Mouse (Mus musculus) ZHBTc4 (cell line): ENCODE data around the gene Rpl28.

Experiments
- DNase-seq: peaks from one replicate; pipeline ENCODE4 v3.0.0-alpha.2; 2011; ENCODE audit warnings: low read depth, low spot score

Gene Rpl28

GRCm38 (mm10) chr7:4792278-4793212 is at the start of gene Rpl28:
Gene Rpl28, plus strand, starts transcription at chr7:4792874.
- peak; percentile 98 for DNase-seq

DNA sequence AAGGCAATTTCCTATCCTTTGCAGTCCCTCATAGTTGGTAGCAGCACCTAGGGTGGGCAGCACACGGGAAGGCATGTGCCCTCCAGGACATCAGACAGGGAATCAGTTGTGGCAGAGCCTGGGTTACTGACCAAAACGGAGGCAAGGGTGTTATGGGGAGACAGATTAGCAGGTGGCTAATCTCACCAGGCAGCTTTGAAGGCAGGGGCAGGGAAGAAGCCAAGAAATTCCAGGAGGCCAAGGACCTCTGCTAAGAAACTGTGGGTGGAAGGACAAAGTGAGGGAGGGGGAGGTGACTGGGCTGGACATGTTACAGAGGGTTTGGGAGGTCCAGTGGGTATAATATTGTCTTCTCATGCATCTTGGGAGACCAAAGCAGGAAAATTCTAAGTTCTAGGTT is 49.3 kb upstream of the Rpl28 start:
- DNase-seq: no peak

DNA sequence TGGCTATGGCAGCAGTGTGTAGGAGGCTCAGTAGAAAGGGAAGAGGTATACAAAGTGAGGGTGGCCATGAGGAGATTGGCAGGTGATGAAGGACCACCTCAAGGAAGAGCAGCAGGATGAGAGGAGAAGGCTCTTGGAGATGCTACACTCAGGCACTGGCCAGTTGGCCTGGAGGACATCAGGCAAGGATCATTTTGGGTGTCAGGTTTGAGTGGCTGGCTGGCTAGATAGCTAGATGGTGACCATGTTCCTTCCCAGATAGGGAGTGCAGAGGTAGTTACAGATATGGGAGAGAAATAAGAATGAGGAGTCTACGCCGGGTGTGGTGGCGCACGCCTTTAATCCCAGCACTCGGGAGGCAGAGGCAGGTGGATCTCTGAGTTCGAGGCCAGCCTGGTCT is 47.8 kb upstream of the Rpl28 start:
- no peak for DNase-seq

- no peak for DNase-seq
Measured at GRCm38 (mm10) chr7:4746326-4746980, 46.2 kb upstream of the Rpl28 start.

GRCm38 (mm10) chr7:4747156-4747899 is 45.3 kb upstream of the Rpl28 start:
- no peak for DNase-seq

- DNase-seq: peak; percentile 70
Measured at GRCm38 (mm10) chr7:4748321-4748720, 44.4 kb upstream of the Rpl28 start.

DNA sequence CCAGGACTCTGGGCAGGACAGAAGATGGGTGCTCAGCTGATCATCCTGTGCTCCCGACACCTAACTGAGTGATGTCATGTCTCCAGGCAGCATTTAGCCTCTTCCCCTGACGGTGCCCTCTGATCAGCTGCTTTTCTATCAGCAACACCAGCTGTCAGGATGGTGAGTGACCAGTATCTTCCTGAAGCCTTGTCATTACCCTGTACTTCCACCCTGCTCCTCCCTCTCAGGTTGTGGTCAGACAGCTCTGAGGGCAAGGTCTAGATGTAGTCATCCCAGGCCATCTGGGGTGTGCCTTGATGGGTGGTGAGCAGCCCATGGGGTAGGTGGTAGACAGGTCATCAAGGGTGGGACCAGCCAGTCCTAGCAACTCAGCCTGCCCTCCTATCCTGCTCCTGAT is 43.5 kb upstream of the Rpl28 start:
- no peak for DNase-seq

DNA sequence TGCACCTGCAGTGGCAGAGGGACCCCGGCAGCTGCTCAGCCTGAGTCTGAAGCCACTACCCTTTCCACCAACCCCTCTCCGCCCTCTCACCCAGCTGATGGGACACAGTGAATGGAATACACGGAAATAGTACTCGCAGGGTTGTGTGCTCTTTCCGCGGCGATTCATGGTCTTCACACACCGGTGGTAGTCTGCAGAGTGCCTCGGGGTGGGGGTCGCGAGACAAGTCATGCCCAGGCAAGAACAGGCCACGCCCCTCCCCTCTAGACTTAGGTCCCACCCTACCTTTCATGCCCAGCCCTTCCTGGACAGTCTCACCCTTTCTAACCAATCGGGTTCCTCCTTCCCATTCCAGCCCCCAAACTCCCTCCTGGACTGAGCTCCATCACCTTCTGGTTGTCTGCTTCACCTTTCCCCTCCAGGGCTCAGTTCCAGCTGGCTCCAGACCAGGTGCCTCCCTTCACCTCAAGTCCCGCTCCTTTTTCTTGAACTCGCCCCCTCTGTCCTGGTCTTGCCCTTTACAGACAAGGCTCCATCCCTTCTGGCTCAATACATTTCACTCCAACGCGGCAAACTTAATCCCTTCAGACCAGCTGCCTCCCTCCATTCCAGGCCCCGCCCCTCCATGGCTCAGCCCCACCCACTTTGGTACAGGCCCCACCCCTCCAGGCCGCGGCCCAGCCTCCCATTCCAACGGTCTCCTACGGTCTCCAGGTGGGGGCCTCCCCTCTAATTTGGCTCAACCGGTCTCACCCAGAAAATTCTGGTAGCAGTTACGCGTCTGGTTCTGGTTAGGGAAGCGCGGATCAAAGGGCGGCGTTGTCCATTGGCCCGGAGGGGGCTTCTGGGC is 40.5 kb upstream of the Rpl28 start:
- DNase-seq: peak; percentile 98

DNA sequence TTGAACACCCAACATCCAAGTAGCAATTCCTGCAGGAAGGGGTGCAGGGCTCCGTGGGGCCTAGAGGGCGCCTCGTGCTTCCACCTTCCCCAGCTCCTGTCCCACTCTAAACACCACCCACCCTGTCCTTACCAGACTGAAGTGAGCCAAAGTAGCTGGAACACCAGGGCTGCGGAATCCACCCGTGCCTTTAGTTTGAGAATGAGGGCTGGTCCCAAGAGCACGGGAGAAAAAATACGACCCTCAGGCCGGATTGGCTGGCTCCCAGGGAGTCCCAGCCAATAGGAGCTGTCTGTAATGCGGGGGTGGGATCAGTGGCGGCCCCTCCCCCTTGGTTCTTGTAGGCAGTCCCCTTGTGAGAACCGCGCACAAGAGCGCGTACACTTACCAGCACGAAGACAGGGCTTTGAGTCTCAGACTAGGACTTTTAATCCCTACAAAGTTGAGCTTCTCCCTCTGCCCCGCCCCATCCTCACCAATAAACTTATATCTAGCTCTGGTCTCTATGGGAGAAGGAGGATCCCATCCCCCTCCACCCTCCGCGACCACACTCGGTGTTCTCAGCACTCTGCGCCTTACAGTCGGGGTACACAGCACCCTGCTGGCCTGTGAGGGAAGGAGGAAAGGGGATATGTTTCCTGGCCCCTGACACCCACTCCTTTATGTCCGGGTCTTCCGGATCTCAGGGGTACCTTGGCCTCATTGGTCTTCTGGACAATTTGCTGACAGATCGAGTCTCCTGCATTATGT is 39.7 kb upstream of the Rpl28 start, which contains the start of gene Cox6b2:
TSS of gene Cox6b2 (minus strand) at position 274 of the 750 bp plus-strand sequence.
- DNase-seq: peak; percentile 99

- DNase-seq: no peak
Measured at GRCm38 (mm10) chr7:4759670-4760069, 33.0 kb upstream of the Rpl28 start.

DNA sequence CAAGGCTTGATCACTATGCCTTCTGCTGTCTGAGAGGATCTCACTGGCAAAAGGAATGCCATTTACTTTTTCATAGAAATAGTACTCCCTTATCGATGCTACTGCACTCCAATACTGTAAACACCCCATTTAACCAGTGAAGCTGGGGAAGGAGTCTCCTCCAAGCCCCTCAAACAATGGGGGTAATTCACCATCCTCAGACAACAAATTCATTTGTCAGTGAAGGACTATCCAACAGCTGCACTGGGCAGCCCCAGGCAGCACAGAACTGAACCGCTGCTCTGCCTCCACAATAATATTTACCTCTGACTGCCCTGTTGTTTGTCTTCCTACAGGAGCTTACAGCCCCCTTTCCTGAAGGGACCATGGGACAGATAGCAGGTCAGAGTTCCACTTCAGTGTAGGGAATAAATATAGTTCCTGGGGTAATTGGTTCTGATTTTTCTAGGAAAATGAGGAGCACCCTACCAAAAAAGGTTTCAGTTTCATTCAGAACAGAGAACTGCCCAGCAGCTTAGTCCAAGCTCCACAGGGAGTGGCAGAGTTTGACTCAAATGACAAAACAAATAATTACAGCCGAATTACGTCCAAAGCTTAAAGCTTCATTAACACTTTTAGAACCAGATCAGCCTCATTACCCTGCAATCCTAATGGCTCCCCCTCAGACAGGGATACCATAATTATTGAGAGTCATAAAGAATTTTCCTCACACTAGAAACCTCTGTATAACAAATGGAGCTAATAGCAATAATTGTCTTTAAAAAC is 27.5 kb upstream of the Rpl28 start:
- DNase-seq: no peak

- no peak for DNase-seq
Measured at GRCm38 (mm10) chr7:4771202-4771601, 21.5 kb upstream of the Rpl28 start, which contains the start of gene Fam71e2. Gene Fam71e2, minus strand, starts transcription at chr7:4771302.

DNA sequence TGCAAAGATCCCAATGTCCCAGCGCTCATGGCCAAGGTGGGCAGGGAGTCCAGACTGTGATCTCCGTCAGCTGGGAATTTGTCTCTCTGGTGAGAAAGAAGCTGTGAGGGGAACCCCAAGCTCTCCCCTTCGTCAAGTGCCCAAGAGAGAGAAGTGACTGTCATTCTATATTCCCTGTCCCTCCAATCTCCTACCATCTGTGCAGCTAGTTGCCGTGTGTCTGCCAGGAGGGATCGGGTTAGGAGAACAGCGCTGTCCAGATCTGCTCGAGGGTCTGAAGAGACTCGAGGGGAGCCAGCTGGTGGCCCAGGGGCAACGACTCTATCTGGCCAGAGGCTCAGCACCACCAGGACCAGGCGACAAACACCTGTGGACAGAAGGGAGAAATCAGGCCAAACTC is 16.5 kb upstream of the Rpl28 start:
- DNase-seq: no peak

- peak; percentile 91 for DNase-seq
Measured at GRCm38 (mm10) chr7:4776861-4777830, 15.5 kb upstream of the Rpl28 start.

DNA sequence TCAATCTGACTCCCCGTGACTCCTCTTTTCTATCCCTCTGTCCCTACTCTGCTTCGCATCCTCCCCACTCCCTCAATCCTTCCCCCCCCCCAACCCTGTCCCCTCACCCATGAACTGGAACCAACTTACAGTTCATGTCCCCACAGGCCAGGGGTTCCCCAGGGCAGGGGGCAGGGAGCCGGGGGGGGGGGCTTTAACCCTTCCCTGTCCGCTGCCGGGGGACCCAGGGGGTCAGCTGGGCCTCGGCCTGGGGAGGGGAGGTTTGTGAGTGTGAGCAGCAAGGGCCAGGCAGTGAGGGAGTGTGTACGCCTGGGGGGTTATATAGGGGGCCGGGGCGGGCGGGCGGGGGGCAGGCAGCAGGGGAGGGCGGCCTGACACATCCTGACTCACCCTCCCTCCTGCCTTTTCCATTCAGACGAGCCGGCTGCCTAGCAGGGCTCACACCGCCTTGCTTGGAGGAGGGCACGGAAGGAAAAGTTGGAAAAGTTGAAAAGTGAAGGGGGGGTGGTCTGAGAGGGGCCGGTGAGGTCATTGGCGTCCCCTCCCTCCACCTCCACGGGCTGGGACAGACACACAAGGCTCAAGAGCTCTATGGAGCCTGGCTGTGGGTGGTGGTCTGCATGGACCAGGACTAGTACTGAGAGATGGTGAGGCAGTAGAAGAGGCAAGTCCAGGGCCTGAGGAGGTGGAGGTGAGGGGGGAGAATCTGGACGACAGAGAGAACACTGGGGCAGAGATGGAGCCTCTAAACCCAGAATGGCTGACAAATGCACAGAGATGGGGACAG is 14.6 kb upstream of the Rpl28 start:
- DNase-seq: no peak

- DNase-seq: no peak
Measured at GRCm38 (mm10) chr7:4779921-4780320, 12.8 kb upstream of the Rpl28 start.

DNA sequence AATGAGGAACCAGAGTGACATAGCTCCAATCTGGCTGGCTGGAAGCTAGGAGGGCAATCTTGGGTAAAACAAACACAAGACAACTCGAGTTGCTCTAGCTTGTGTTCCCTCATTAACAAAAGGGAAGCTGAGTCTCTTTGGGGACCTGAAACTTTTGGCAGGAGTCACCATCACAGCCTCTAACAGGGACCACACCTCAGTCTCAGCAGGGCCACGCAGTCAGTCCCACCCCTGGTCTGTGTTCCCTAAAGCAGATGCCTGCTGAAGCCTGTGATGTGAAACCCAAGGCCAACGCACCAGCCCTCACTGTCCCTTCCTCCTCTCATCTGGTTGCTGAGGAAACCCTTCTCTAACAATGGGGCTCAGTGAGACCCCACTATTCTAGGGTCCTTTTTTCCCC is 10.5 kb upstream of the Rpl28 start:
- DNase-seq: no peak

DNA sequence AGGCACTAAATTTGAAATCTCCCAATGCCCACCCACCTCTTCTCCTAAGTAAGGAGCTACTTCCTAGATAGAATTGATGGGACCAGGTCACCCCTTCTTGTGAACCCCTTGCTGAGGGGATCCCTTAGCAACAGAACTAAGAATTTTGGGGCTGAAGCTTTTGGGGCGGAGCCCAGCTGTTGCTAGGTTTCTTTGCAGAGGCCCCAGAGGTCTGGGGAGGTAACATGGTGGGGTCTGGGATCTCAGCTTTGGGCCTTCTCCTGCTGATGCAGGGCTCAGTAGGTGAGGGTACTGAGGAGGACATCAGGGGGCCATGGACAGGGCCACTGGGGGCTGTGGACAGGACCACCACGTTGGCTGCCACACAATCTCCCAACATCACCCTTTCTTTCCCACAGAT is 9.9 kb upstream of the Rpl28 start, which contains the start of the genes Il11 and Tmem190:
TSS of gene Il11 (minus strand) at position 101 of the 400 bp plus-strand sequence.
TSS of gene Tmem190 (plus strand) at position 179 of the 400 bp plus-strand sequence.
- no peak for DNase-seq
